Mouse (Mus musculus): Measurements from ENCODE around the gene Nfatc4. TPM values are rescaled to one million over a fixed set of nuclear protein-coding genes. Genes with fewer than 3 reads are reported as not detected.

The Nfatc4 gene
- polyA plus RNA-seq, 2 experiments from 2014 or later, result not detected

GRCm38 (mm10) chr14:55854406-55855100 is 31.6 kb downstream of the Nfatc4 start:
- ATAC-seq, result no peak

DNA sequence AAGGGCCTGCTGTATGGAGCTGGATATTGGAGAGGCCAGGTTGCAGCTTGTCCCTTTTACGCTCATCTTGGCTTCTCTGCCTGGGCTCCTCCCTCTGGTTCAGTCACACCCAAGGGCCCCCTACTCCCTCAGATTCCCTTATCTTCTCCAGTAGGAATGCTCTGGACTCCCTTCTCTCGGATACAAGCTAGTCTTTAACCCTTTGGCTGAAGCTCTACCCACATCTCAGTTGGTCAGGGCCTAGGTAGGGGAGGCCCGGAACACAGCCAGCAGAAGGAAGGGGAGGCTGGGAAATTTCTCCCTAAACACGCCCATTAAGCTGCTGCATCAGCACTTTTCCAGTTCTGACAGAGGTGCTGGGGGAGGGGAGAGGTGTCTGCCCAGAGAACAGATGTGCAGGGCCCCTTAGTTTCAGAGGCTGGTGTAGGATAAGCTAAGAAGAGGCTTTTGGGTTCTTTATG is 32.2 kb downstream of the Nfatc4 start:
- no peak for ATAC-seq

- ATAC-seq, result no peak
Measured at GRCm38 (mm10) chr14:55857588-55857987, 34.6 kb downstream of the Nfatc4 start.

DNA sequence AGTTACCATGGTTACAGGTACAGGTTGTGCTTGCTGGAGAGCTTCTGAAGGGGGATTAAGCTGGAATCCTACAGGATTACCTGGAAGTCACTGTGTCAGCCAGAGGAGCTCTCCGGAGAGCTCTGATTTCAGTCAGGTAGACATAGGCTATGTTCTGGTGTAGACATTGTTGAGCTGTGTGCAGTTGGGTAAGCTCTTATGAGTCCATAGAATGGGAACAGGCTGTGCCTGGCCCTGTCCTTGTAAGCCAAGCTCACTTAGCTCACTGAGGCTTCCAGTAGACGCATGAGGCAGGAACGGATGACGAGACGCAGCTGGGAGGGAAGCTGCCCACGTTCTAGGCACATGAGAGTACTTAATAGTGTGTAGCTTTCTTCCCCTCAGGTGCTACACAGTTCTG is 39.2 kb downstream of the Nfatc4 start:
- no peak for ATAC-seq

GRCm38 (mm10) chr14:55862970-55863369 is 40.0 kb downstream of the Nfatc4 start:
- no peak for ATAC-seq

GRCm38 (mm10) chr14:55863773-55864172 is 40.8 kb downstream of the Nfatc4 start:
- peak; percentile 62 for ATAC-seq

GRCm38 (mm10) chr14:55866962-55867361 is 44.0 kb downstream of the Nfatc4 start:
- ATAC-seq, result no peak

- no peak for ATAC-seq
Measured at GRCm38 (mm10) chr14:55868230-55869026, 45.5 kb downstream of the Nfatc4 start.

GRCm38 (mm10) chr14:55869538-55869937 is 46.6 kb downstream of the Nfatc4 start:
- no peak for ATAC-seq

GRCm38 (mm10) chr14:55872039-55872438 is 49.1 kb downstream of the Nfatc4 start:
- no peak for ATAC-seq

- ATAC-seq, result no peak
Measured at GRCm38 (mm10) chr14:55872551-55872950, 49.6 kb downstream of the Nfatc4 start.

DNA sequence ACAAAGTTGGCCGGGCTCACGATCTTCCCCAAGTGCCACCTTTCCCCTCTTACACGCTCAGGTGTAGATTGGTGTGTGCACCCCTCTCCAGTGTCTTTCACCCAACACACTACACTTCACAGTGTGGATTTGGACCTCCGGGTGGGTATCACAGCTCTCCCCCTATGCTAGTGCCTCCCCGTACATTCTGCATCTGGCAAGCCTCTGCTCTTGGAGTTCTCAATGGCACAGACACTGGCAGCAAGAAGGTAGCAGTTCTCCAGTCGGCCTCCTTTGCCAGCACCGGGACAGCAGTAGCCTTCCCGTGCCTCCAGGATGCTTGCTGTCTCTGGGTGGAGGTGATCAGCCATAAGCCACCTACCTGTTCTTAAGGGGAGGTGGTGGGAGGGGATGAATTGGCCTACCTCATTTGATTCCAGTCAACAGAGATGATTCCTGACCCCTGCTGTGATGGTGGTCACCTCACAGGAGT is 50.3 kb downstream of the Nfatc4 start:
- no peak for ATAC-seq

GRCm38 (mm10) chr14:55873714-55874683 is 51.1 kb downstream of the Nfatc4 start:
- ATAC-seq, result peak; percentile 88

- ATAC-seq, result no peak
Measured at GRCm38 (mm10) chr14:55877469-55878315, 54.7 kb downstream of the Nfatc4 start.

- no peak for ATAC-seq
Measured at GRCm38 (mm10) chr14:55878316-55878940, 55.5 kb downstream of the Nfatc4 start.

DNA sequence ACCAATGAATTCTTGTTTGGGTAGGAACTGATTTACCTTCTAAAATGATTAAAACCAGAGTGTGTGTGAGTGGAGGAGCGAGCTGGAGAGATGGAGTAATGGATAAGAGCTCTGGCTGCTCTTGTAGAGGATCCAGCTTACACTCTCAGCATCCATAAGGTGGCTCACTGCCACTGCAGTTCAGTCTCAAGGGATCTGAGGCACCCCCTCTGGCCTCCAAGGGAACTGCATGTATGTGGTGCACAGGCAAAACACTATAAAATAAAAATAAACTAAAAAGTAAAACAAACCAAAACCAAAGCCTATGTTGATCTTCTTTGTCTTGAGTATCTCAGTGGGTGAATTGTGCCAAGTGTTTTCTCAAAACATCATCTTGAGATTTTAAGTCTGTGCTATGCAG is 56.7 kb downstream of the Nfatc4 start:
- ATAC-seq, result peak; percentile 84

DNA sequence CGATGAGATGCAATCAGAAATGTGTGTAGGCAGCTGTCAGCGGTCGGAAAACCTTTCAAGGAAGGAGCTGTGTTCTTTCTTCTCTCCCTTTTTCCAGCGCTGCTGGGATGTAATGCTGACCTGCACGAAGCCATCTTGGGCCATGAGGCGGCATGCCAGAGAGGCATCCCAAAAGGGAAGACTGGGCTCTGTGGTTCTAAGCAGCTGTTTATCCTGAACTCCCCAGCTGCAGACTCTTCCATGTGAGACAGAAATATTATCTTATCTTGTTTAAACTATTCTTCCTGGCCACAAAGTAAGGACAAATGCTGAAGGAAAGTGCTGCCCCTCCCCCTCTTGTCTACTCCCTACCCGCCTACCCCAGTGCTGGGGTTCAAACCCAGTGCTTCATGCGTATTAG is 58.0 kb downstream of the Nfatc4 start:
- no peak for ATAC-seq

DNA sequence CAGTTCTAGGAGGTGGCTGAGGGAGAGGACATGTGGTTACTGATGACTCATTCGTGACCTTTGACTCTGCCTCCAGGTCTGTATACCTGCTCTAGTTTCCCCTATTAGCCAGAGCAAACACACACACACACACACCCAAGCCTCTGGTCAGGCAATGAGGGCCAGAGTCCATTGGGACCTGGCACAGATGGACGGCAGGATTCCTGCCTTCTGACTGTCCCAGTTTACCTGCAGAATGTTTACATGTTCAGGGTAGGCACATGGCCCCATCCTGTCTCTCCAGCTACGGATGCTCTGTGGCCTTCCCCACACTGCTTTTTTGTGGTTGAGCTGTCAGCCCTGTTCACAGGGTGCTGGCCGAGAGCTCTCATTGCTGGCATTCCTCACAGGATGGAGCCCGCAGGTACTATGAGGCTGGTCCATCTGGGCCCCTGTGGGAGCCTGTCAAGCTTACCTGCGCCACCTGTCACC is 59.3 kb downstream of the Nfatc4 start:
- peak; percentile 35 for ATAC-seq

GRCm38 (mm10) chr14:55883149-55883661 is 60.3 kb downstream of the Nfatc4 start:
- no peak for ATAC-seq

Measured in CD4-positive, CD25-positive, alpha-beta regulatory T cell, adult 4 months (primary cell).